Mouse (Mus musculus) right cerebral cortex, postnatal 14 days (tissue): ENCODE results near the gene Cbln3.

ENCODE experiments used
- DNase-seq: peaks from one replicate; pipeline ENCODE4 v3.0.0; 2022

The Cbln3 gene

DNA sequence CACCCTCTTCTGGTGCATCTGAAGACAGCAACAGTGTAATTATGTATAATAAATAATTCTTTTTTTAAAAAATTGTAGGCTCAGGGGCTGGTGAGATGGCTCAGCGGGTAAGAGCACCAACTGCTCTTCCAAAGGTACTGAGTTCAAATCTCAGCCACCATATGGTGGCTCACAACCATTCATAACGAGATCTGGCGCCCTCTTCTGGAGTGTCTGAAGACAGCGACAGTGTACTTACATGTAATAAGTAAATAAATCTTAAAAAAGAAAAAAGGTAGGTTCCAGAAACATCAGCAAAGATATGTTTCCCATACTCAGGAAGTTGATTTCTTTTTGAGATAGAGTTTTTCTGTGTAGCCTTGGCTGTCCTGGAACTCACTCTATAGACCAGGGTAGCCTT is 41.4 kb downstream of the Cbln3 start:
- no peak for DNase-seq

DNA sequence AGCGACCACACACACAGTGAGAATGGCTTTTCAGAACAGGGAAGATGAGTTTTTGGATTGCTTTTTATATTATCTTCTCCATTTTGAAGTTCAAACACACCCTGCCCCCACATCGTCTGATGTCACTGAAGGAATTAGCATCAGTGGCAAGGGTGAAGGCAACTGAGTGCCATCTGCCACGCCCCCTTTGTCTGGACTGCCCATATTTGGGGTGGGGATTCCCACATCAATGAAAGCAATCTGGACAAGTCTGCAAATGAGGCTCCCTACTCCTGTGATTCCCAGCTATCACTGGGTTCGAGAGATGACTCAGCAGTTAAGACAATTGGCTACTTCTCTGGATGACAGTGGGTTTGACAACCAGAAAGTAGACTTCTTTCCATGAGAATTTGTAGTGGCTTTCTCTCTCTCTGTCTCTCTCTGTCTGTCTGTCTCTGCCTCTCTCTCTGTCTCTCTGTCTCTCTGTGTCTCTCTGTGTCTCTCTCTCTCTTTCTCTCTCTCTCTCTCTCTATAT is 43.3 kb downstream of the Cbln3 start:
- DNase-seq, result no peak

DNA sequence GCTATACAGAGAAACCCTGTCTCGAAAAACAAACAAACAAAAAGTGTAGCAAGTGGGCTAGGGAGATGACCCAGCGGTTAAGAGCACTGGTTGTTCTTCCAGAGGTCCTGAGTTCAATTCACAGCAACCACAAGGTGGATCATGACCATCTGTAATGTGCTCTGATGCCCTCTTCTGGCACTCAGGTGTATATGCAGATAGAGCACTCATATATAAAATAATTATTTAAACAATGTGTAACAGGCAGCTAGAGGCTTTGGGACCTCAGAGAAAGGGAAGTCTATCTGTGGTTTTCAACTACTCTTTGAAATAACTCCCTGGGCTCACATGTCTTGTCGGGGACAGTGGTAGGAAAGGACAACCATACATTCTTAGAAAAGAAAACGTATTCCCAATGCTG is 45.5 kb downstream of the Cbln3 start:
- DNase-seq, result no peak

DNA sequence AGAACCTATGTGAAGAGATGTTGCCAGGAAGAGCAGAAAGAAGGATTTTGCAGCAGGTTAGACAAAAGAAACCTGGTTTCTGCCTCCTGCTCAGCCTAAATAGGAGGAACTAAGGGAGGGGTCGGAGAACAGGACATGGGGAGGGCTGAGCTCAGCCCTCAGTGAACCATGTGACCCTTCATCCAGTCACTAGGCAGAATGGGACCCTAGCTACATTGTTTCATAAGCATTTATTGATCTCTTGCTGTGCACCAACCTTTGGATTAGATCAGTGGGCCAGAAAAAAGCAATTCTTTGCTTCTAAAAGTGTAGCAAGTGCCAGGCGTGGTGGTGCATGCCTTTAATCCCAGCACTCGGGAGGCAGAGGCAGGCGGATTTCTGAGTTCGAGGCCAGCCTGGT is 45.9 kb downstream of the Cbln3 start:
- no peak for DNase-seq

DNA sequence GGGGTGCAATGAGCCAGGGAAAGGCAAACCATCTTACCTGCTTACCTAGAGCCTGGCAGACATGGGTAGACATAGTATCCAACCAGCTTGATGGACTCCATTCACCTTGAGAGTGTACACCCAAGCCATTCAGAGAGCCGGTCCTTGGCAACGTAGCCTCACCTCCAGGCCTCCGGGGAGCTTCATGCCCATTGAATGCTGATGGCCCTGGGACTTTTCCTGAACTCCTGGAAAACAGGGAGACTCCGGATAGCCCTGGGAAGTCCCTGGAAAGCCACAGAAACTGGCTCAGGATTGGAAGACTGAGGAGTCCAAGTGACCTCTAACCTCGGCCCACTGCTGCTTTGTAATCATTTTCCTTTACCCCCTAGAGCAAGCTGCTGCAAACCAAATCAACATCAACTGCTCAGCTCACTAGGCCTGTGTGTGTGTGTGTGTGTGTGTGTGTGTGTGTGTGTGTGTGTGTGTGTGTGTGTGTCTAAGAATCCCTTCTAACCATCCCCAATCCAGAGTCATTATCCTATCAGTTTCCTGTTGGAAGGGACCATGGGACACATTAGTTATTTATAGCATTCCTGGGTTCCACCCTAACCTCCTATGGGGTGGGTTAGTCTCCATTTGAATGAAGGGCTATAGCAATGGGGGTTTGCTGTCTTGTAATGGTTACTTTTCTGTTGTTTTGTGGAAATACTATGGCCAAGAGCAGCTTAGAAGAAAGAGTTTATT is 49.2 kb downstream of the Cbln3 start:
- no peak for DNase-seq

DNA sequence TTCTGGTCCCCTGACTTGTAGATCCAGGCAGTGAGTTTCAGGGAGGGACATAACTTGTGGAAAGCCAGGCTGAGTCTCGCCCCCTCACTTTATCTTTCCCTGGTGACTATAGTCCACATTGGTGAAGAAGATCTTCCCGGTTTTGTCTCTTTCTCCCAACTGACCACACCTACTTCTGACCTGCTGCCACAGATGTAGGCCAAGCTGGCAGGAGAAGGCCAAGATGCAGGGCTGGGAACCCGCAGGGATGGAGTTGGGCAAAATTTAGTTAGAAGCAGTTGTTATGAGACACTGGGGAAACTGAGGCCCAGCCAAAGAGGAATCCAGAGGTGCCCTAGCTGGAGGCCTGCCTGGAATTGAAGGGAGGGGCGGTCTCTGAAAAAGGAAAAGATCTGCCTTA is 51.1 kb downstream of the Cbln3 start:
- DNase-seq, result no peak

DNA sequence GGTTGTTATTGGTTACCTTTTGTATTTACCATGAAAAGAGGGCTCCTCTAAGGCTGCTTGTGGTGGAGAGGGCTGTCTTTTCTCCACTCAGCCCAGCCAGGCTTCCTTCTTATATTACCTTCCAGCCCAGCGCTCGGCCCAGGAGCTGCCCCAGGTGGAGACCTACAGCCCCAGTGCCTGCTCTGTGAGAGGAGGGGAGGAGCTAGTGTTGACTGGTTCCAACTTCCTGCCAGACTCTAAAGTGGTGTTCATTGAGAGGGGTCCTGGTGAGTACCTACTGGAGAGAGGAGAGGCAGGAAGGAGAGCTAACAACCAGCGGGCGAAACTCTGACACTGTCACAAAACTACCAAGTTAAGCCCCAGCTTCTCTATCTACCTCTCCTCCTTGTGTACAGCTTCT is 53.9 kb downstream of the Cbln3 start:
- no peak for DNase-seq

DNA sequence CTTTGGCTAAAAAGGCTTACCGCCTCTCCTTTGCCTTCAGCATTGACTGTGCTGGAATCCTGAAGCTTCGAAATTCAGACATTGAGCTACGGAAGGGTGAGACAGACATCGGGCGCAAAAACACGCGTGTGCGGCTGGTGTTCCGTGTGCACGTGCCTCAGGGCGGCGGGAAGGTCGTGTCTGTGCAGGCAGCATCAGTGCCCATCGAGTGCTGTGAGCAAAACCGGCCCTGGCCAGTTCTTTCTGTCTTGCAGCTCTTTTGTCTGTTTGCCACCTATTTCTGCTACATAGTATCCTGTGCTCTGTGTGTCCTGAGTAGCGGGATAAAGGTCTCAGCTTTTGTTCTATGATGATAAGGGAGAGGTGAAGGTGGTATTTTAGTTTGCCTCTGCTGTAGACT is 54.3 kb downstream of the Cbln3 start:
- no peak for DNase-seq
